Mouse (Mus musculus): ENCODE results near the gene Impg2. TPM values are rescaled to one million over a fixed set of nuclear protein-coding genes. Genes with fewer than 3 reads are reported as not detected.

Impg2 gene
- total RNA-seq, 1 experiment: not detected

DNA sequence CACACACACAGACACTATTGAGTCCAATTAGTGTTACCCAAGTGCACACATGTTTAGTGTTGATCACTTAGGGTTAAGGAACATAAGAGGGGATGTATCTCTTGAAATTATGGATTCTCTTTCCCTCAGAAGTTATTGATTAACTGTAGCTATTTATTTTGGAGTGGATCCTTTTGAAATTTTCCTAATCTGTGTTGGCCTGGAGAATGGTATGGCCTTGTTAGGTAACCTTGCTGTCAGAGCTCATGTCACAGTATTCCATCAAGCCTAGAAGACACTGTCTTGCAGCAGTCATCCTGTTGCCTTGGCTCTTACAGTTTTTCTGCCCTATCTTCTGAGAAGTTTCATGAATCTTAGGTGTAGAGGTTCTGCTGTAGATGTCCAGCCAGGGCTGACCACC is 75.6 kb downstream of the Impg2 start:
- Histone ChIP-seq H3K27ac (ENCODE audit: insufficient read depth, low read depth, low read length, poor library complexity, severe bottlenecking) (no peak overlapping the region), H3K36me3 (ENCODE audit: control insufficient read depth, insufficient read depth, low read length, poor library complexity, severe bottlenecking) (no peaks in the 10 kb centered on the region), H3K4me3 (ENCODE audit: insufficient read depth in 1 of 2, low read depth in 1 of 2, low read length in 2 of 2, poor library complexity in 1 of 2, severe bottlenecking in 1 of 2) (no peak overlapping the region), H3K9me3 (ENCODE audit: control insufficient read depth, insufficient read depth, low read depth, low read length) (no peaks in the 10 kb centered on the region), H3K9ac (ENCODE audit: insufficient read depth, low read depth, low read length, poor library complexity, severe bottlenecking) (no peak overlapping the region), H3K4me1 (ENCODE audit: control insufficient read depth in 2 of 2, insufficient read depth in 2 of 2, low read length in 2 of 2, poor library complexity in 1 of 2) (no peaks in the 10 kb centered on the region)
- TF ChIP-seq ZC3H11A (IDR thresholded peaks at IDR 0.05; ENCODE audit: borderline replicate concordance, low read depth, low read length) (no peak), CHD2 (IDR thresholded peaks at IDR 0.05; ENCODE audit: low read depth, low read length) (no peak), MAFK (IDR thresholded peaks at IDR 0.05; ENCODE audit: insufficient read depth, low read depth, low read length) (no peak), HCFC1 (IDR thresholded peaks at IDR 0.05; ENCODE audit: borderline replicate concordance, insufficient read depth, low read length) (no peak), ZNF384 (IDR thresholded peaks at IDR 0.05; ENCODE audit: low read depth, low read length) (no peak)
- no peak for DNase-seq (ENCODE audit: low read depth, low spot score)
- in situ Hi-C loops (cut with MboI; ENCODE audit: low sequenced_read_pairs in 2 of 2, unreplicated experiment in 2 of 2): no loop called here

DNA sequence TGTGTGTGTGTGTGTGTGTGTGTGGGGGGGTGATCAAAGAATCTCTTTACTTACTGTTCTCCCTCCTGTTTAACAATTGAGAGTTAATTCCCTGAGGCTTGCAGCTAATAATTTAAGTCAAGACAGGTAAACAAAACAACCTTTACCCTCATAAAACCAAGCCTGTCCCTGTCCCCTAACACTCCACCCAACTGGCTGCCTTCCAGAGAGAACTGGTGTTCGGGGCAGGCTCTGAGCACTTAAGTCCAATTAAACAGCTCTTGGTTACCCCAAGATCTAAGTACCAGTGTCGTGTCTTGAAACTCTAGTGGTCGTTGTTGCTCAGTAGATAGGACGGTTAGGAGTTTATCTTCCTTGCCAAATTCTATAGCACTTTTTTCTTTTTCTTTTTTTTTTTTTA is 77.2 kb downstream of the Impg2 start:
- TF ChIP-seq HCFC1 (IDR thresholded peaks at IDR 0.05; ENCODE audit: borderline replicate concordance, insufficient read depth, low read length) (no peak), ZNF384 (IDR thresholded peaks at IDR 0.05; ENCODE audit: low read depth, low read length) (no peak), CHD2 (IDR thresholded peaks at IDR 0.05; ENCODE audit: low read depth, low read length) (no peak), ZC3H11A (IDR thresholded peaks at IDR 0.05; ENCODE audit: borderline replicate concordance, low read depth, low read length) (no peak), MAFK (IDR thresholded peaks at IDR 0.05; ENCODE audit: insufficient read depth, low read depth, low read length) (no peak)
- Histone ChIP-seq H3K9ac (ENCODE audit: insufficient read depth, low read depth, low read length, poor library complexity, severe bottlenecking) (no peak overlapping the region), H3K36me3 (ENCODE audit: control insufficient read depth, insufficient read depth, low read length, poor library complexity, severe bottlenecking) (no peaks in the 10 kb centered on the region), H3K9me3 (ENCODE audit: control insufficient read depth, insufficient read depth, low read depth, low read length) (no peaks in the 10 kb centered on the region), H3K4me1 (ENCODE audit: control insufficient read depth in 2 of 2, insufficient read depth in 2 of 2, low read length in 2 of 2, poor library complexity in 1 of 2) (no peaks in the 10 kb centered on the region), H3K27ac (ENCODE audit: insufficient read depth, low read depth, low read length, poor library complexity, severe bottlenecking) (no peak overlapping the region), H3K4me3 (ENCODE audit: insufficient read depth in 1 of 2, low read depth in 1 of 2, low read length in 2 of 2, poor library complexity in 1 of 2, severe bottlenecking in 1 of 2) (no peak overlapping the region)
- DNase-seq (ENCODE audit: low read depth, low spot score): no peak
- in situ Hi-C loops (cut with MboI; ENCODE audit: low sequenced_read_pairs in 2 of 2, unreplicated experiment in 2 of 2): no loop called here

DNA sequence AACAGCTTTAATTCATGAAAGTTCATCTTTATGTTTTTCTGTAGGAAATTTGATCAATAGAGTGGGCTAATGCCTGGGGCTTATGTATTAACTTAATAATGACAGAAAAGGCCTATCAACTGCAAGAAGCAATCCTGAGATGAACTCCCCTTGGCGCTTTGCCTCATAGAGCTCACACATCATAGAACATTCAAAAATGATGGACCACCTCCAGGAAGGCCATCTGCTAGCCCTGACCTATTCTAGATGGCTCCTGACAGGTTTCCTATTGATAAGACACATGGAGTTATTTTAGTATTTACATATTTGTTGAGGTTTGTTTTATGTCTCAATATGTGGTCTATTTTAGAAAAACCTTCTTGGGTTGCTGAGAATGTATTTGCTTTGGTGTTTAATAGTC is 79.2 kb downstream of the Impg2 start:
- no peak for TF ChIP-seq ZNF384 (IDR thresholded peaks at IDR 0.05; ENCODE audit: low read depth, low read length)
- TF ChIP-seq HCFC1 (IDR thresholded peaks at IDR 0.05; ENCODE audit: borderline replicate concordance, insufficient read depth, low read length): no peak
- TF ChIP-seq ZC3H11A (IDR thresholded peaks at IDR 0.05; ENCODE audit: borderline replicate concordance, low read depth, low read length): no peak
- Histone ChIP-seq H3K36me3 (ENCODE audit: control insufficient read depth, insufficient read depth, low read length, poor library complexity, severe bottlenecking) (no peaks in the 10 kb centered on the region), H3K4me3 (ENCODE audit: insufficient read depth in 1 of 2, low read depth in 1 of 2, low read length in 2 of 2, poor library complexity in 1 of 2, severe bottlenecking in 1 of 2) (no peak overlapping the region), H3K9me3 (ENCODE audit: control insufficient read depth, insufficient read depth, low read depth, low read length) (no peaks in the 10 kb centered on the region), H3K4me1 (ENCODE audit: control insufficient read depth in 2 of 2, insufficient read depth in 2 of 2, low read length in 2 of 2, poor library complexity in 1 of 2) (no peaks in the 10 kb centered on the region), H3K9ac (ENCODE audit: insufficient read depth, low read depth, low read length, poor library complexity, severe bottlenecking) (no peak overlapping the region), H3K27ac (ENCODE audit: insufficient read depth, low read depth, low read length, poor library complexity, severe bottlenecking) (no peak overlapping the region)
- DNase-seq (ENCODE audit: low read depth, low spot score): no peak
- in situ Hi-C loops (cut with MboI; ENCODE audit: low sequenced_read_pairs in 2 of 2, unreplicated experiment in 2 of 2): no loop called here

- Histone ChIP-seq H3K4me3 (ENCODE audit: insufficient read depth in 1 of 2, low read depth in 1 of 2, low read length in 2 of 2, poor library complexity in 1 of 2, severe bottlenecking in 1 of 2) (no peak overlapping the region), H3K9me3 (ENCODE audit: control insufficient read depth, insufficient read depth, low read depth, low read length) (no peaks in the 10 kb centered on the region), H3K4me1 (ENCODE audit: control insufficient read depth in 2 of 2, insufficient read depth in 2 of 2, low read length in 2 of 2, poor library complexity in 1 of 2) (no peaks in the 10 kb centered on the region), H3K36me3 (ENCODE audit: control insufficient read depth, insufficient read depth, low read length, poor library complexity, severe bottlenecking) (no peaks in the 10 kb centered on the region), H3K9ac (ENCODE audit: insufficient read depth, low read depth, low read length, poor library complexity, severe bottlenecking) (no peak overlapping the region), H3K27ac (ENCODE audit: insufficient read depth, low read depth, low read length, poor library complexity, severe bottlenecking) (no peak overlapping the region)
- no peak for DNase-seq (ENCODE audit: low read depth, low spot score)
- TF ChIP-seq MAFK (IDR thresholded peaks at IDR 0.05; ENCODE audit: insufficient read depth, low read depth, low read length) (no peak), ZC3H11A (IDR thresholded peaks at IDR 0.05; ENCODE audit: borderline replicate concordance, low read depth, low read length) (no peak), HCFC1 (IDR thresholded peaks at IDR 0.05; ENCODE audit: borderline replicate concordance, insufficient read depth, low read length) (no peak), ZNF384 (IDR thresholded peaks at IDR 0.05; ENCODE audit: low read depth, low read length) (no peak), CHD2 (IDR thresholded peaks at IDR 0.05; ENCODE audit: low read depth, low read length) (no peak)
- in situ Hi-C loops (cut with MboI; ENCODE audit: low sequenced_read_pairs in 2 of 2, unreplicated experiment in 2 of 2): no loop called here
Observed at GRCm38 (mm10) chr16:56283873-56284272, 79.8 kb downstream of the Impg2 start.

GRCm38 (mm10) chr16:56286076-56286475 is 82.0 kb downstream of the Impg2 start:
- H3K36me3 ChIP-seq (ENCODE audit: control insufficient read depth, insufficient read depth, low read length, poor library complexity, severe bottlenecking): no peaks in the 10 kb centered on the region
- TF ChIP-seq ZNF384 (IDR thresholded peaks at IDR 0.05; ENCODE audit: low read depth, low read length): no peak
- TF ChIP-seq HCFC1 (IDR thresholded peaks at IDR 0.05; ENCODE audit: borderline replicate concordance, insufficient read depth, low read length): no peak
- no peak for TF ChIP-seq ZC3H11A (IDR thresholded peaks at IDR 0.05; ENCODE audit: borderline replicate concordance, low read depth, low read length)
- no peak for TF ChIP-seq CHD2 (IDR thresholded peaks at IDR 0.05; ENCODE audit: low read depth, low read length)

More at GRCm38 (mm10) chr16:56286076-56286475, 82.0 kb downstream of the Impg2 start:
- Histone ChIP-seq H3K27ac (ENCODE audit: insufficient read depth, low read depth, low read length, poor library complexity, severe bottlenecking) (no peak overlapping the region), H3K9me3 (ENCODE audit: control insufficient read depth, insufficient read depth, low read depth, low read length) (no peaks in the 10 kb centered on the region), H3K9ac (ENCODE audit: insufficient read depth, low read depth, low read length, poor library complexity, severe bottlenecking) (no peak overlapping the region), H3K4me1 (ENCODE audit: control insufficient read depth in 2 of 2, insufficient read depth in 2 of 2, low read length in 2 of 2, poor library complexity in 1 of 2) (no peaks in the 10 kb centered on the region), H3K4me3 (ENCODE audit: insufficient read depth in 1 of 2, low read depth in 1 of 2, low read length in 2 of 2, poor library complexity in 1 of 2, severe bottlenecking in 1 of 2) (no peak overlapping the region)
- in situ Hi-C loops (cut with MboI; ENCODE audit: low sequenced_read_pairs in 2 of 2, unreplicated experiment in 2 of 2): no loop called here
- DNase-seq (ENCODE audit: low read depth, low spot score): no peak
